Mouse (Mus musculus): ENCODE data around the gene Simc1.

Gene Simc1

GRCm38 (mm10) chr13:54548036-54548435, 44.5 kb downstream of the Simc1 start:
- DNase-seq = no peak

- DNase-seq = no peak
Observed at GRCm38 (mm10) chr13:54556176-54556575, 52.6 kb downstream of the Simc1 start.

DNA sequence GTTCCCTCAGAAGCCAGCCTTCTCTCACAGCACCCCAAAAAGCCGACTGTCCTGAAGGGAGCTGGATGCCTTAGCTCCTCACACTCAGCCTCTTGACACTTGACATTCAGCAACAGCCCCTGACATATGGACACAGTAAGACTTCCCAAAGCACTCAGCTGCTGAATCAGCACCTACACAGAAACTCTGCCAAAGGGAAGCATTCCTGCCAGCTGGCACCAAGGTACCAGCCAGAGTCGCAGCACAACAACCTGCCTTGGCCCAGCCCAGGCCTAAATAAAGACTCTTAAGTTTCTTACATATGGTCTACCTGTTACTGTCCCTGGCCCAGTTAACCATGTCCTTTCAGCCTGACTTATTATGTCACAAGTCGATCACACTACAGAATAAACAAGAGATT, 53.2 kb downstream of the Simc1 start:
- DNase-seq = no peak

DNA sequence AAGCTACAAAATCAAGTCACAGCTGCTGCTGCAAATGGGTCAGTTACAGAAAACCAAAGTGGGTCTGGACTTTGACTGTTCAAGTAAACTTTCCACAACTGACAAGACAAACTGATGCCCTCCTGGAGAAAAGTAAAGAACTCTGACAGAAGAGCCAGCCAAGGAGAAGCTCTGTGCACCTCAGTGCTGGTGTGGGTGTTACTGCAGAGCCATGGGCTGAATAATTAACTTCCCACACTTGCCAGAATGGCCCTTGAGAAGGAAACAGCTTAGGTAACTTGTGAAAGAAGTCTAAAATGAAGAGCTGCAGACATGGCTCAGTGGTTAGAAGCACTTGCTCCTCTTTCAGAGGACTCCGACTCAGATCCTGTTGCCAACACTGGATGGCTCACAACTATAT, 54.1 kb downstream of the Simc1 start:
- no peak for DNase-seq

- no peak for DNase-seq
Observed at GRCm38 (mm10) chr13:54559656-54560055, 56.1 kb downstream of the Simc1 start.

GRCm38 (mm10) chr13:54560608-54561007, 57.0 kb downstream of the Simc1 start:
- DNase-seq = no peak

DNA sequence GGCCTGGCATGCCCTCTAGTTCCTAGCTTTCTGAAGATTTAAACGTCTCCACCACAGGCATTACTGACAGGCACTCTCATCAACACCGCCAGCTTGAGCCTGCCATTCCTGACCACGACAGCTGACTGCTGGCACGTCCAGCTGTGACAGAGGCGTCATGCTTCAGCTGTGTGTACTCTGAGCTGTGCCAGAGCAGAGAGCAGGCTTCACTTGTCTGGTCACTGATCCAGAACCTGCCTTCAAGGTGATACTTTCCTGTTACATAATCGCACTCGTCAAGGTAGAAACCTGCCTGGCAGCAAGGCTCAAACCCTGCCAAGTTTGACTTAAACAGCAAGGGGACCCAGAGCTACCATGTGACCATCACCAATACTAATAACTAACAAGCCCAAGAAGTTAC, 59.0 kb downstream of the Simc1 start:
- DNase-seq = no peak

DNA sequence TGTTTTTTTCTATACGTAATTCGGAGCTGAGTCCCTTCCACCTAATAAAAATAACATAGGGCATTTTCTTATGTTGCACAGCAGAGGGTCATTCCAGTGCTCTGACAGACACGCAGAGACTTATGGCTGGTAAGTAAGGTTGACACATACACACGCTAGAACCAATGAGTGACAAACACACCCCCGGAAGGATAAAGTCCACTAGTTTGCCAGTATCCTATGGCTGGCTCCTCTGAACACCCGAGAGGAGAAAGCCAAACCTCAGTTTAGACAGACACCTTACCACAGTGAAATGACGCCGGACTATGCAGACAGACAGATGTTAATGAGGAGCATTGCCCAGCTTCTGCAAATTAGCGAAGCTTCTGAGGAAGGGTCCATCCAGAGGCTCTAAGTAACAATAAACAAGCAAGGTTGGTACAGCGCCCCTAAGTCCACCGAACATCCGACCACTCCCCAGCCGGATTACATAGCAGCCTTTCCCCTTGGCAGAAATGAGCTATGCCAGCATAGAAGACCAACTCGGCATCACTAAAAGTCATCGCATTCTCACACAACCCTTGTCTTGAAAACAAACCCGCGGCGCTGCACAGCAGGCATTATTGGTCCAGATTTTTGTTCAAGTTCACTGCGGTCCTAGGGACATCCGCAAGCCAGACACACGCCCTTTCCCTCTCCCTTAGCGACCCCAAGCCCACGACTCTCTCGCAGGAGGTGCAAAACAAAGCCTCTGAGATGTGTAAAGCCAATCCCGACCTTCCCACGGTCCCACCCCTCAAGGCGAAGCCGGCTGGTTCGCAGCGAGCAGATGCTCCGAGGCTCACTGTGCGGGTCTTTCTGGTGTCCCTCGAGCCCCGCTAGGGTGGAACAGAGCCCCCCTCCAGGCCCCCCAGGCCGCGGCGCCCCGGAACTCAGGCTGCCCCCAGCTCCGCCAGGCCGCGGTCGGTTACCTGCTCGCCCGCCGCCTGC, 60.9 kb downstream of the Simc1 start:
- no peak for DNase-seq

DNA sequence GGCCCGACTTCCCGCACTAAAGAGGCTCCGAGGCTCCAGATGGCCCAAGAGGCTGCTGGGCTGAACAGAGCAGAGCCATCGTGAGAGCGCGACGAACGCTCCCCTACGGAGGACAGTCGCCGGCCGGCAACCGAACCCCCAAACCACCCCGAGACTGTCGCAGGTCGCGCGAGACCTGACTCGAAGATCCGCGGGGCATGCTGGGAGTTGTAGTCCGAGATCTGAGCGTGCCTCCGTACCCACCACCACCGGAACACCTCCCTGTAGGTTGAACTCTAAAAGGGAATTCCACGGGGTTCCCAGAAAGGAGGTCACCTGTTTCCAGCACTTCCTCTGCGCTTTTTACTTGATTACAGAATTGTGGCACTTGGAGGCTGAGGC, 61.6 kb downstream of the Simc1 start, which contains the start of gene 4833439L19Rik:
TSS of gene 4833439L19Rik (minus strand) at position 235 of the 381 bp plus-strand sequence.
- DNase-seq = peak; percentile 97

DNA sequence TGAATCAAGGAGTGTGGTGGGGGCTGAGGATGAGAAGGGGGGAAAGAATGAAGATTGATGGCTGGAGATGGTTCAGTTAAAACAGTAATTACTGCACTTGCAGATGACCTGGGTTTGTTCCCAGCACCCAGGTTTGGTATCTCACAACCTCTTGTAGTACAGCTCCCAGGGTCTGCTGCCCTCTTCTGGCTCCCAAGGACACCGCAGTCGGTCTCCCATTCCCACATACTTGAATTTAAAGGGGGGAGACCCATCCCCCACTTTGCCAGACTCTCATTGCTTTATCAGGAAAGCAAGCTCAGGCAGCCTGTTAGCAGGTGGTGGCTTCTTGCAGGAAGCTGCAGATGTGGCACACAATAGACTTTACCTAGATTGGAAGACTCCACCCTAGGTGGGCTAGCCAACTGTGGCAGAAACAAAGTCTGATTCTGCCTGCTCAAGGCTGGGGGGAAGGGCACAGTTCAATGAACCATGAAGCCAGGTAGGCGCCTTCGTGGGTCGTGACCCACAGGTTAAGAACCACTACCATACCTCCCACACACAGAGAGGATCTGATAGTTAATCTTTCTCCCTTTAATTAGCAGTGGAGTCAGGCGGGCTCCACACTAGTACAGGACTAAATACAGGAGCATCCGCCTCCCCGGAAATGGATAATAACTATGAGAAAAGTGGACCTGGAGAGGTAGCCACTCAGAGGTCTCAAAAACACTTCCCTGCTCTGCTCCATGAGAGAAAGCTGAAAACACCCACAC, 62.2 kb downstream of the Simc1 start:
- peak; percentile 75 for DNase-seq

- DNase-seq = no peak
Observed at GRCm38 (mm10) chr13:54568380-54568779, 64.8 kb downstream of the Simc1 start.

DNA sequence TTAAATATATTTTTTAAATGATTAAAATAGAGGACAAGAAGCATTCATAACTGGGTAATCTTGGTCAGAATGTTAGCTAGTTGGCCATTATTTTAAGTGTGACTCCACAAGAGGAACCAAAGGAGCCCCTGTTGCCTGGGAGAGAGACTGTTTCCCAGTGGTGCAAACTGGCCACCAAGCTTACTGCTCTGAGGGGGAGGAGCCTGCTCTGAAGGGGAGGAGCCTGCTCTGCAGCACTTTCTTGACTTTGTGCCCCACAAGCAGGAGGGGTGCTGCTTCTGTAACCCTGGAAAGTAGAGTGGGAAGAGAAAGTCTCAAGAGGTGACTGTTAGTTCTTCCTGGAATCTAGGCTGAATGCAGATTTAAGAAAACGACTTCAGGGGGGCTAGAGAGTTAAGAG, 65.7 kb downstream of the Simc1 start:
- DNase-seq = no peak

GRCm38 (mm10) chr13:54570736-54571135, 67.2 kb downstream of the Simc1 start:
- DNase-seq = no peak

- DNase-seq = no peak
Observed at GRCm38 (mm10) chr13:54571637-54572036, 68.1 kb downstream of the Simc1 start.

- no peak for DNase-seq
Observed at GRCm38 (mm10) chr13:54572621-54573020, 69.0 kb downstream of the Simc1 start.

DNA sequence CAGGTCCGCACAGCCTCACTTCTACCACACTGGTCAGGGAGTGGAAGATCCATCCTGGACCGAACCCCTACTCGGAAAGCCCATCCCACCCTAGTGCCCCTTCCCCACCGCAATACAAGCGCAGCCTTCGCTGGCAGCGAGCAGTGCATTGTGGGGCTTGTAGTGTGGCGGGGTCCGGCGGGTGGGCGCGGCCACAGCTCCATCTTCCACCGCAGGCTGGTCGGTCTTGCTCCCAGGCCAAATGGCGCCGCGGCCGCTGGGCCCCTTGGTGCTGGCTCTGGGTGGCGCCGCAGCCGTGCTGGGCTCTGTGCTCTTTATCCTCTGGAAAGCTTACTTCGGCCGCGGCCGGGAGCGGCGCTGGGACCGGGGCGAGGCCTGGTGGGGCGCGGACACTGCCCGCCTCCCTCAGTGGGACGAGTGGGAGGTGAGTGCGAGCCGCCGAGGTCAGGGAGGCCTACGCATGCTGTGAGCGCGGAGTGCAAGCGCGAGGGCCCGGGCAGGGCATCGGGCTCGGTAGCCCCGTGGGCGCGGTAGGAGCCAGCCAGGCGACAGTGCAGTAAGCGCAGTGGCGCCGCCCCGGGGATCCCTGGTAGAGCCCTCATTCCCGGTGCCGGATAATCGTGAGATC, 71.4 kb downstream of the Simc1 start, which contains the start of gene Arl10:
TSS of gene Arl10 (plus strand) at position 162 of the 628 bp plus-strand sequence.
- peak; percentile 84 for DNase-seq

- no peak for DNase-seq
Observed at GRCm38 (mm10) chr13:54575489-54575888, 71.9 kb downstream of the Simc1 start.

DNA sequence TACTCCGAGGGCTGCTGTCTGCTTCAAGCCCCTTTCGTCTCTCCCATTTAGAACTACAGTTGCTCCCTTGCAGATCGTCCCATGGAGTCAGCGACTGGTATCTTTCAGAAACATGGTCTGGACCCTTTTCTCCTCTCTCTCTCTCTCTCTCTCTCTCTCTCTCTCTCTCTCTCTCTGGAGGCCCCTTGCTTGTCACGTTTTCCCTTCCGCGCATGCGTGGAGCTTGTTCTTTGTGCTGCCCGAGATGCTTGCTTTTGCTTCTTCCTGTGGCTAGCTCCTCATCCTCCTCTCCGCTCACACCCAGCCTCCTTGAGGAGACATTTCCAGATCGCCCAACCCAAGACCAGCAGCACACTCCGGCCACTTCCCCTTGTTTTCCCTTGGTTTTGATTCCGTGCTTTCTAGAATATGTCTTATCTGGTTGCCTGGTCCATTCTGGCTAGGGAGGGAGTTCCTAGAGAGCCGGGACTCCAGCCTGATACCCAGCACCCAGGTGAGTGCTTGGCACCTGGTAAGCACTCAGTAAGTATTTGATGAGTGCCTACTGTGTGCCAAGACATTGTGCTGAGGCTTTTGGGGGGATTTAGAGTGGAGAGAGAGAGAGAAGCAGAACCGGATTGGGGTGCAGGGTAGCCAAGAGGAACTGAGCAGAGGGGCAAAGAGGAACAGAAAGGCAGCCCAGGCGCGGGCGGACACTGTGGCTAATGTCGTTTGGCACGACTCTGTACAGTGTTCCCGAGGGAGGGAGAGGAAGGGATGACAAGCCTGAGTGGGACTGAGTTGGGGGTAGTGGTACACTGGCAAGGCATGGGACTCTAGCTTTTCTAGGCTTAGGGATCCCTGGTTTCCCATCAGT, 74.3 kb downstream of the Simc1 start:
- no peak for DNase-seq

DNA sequence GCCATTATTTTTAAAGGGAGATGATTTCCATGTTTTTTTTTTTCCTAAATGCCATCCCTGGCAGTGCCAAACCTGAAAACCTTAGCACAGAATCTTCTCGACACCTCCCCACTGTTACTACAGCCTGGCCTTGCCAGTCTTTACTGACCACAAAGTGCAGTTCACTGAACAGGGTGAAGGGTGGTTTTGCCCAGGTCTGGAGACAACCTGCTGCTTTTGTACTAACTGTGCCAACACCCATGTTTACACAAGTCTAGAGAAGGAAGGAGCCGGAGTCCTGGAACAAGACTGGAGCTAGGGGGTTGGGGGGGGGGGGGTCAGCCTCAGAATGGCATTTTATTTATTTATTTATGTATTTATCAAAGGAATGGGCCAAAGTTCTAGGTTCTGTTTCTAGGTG, 77.8 kb downstream of the Simc1 start:
- no peak for DNase-seq

DNA sequence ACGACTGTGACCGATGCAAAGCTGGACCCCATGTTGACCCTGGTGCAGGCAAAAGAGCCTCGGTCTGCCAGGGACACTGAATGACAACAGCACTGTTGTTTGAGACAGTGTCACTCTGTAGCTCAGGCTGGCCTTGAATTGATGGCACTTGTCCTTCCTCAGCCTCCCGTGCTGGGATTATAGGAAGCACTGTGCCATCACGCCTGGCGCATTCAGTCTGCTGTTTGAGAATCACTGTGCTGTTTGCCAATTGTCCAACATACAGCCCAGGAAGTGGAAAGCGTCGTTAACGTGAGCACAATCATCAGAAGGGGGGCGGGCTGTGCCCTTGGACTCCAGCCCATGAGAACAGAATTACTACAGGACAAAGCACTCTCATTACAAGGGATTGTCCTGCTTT, 78.5 kb downstream of the Simc1 start:
- peak; percentile 47 for DNase-seq

- DNase-seq = no peak
Observed at GRCm38 (mm10) chr13:54582860-54583259, 79.3 kb downstream of the Simc1 start.

DNA sequence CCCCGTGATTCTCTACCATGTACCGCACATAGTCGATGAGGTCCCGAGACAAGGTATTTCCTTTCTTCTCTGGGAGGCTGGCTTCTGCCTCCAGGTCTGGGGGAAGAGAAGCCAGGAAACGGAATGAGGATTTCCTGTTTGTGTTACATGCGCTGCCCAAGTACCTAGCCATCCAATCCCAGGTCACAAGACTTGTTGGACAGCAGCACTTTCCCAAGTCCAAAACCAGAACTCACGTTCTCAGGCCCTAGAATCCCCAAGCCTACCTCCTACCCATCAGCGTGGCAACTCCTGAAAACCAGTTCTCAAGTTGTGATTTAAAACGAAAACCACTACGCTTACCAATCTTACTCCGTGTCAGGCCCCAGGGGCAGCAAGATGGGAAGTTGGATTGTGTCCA, 82.3 kb downstream of the Simc1 start:
- DNase-seq = no peak

Data from lung, postnatal 10 days (tissue).